Mouse (Mus musculus) gastrocnemius, postnatal 36 days (tissue): ENCODE data around the gene Ldhal6b. TPM values are rescaled to one million over a fixed set of nuclear protein-coding genes. Genes with fewer than 3 reads are reported as not detected.

Experiments used
- DNase-seq, 2 experiments: peaks; one replicate each; pipeline ENCODE4 v3.0.0; 2022
- intact Hi-C: fragments of 180-260 bp; cut with DNase I; formaldehyde crosslinking; loops from one replicate; pipeline ENCODE4 v1.15.1; 2025
- microRNA-seq, 2 experiments: library from miRNA; unstranded; fragments of <30 nt; microRNA quantifications; one replicate each; pipeline ENCODE4 v1.2.0; 2021
- total RNA-seq, 2 experiments: library from RNA; stranded (reverse); gene quantifications; 2 replicates each; pipeline ENCODE4 v1.2.3; 2021

The Ldhal6b gene
- total RNA-seq, 2 experiments from 2014 or later, result 0.47 to 0.82 TPM

DNA sequence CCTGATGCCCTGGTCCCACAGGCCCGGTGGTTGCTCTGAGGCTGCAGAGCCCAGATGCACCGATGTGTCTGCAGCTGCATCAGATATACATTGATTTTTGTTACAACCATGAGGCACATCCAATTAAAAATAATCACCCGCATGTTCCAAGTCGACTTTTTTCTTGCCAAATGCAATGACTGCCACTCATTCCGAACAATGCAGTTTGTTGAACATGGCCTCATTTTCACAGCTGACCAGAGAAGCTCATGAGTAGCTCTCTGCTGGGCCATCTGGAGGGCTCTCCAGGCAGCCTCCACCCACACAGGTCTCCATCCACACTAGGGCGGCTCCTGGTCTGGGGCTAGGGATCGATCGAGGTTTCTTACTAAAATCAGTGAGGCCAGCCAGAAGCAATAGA is 45.6 kb downstream of the Ldhal6b start:
- DNase-seq, result no peak
- intact Hi-C loops, result no loop called here

DNA sequence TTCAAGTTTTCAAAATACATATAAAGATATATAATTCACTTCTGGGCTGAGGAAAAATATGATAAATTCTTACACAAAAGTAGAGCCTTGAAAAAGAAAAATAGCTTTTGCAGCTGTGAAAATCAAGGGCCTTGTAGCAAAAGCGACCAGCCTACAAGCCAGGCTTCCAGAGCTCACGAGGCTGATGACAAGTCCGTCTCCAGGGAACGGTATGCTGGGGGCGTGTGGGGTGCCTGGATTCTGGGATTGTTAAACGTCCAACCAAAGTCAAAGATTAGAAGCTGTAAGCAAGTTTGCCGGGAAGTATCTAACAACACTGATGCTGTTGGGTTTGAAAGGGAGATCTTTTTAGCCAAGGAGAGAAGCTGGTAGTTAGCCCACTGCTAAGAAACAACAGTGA is 47.0 kb downstream of the Ldhal6b start:
- DNase-seq, result no peak
- intact Hi-C loops, result no loop called here

DNA sequence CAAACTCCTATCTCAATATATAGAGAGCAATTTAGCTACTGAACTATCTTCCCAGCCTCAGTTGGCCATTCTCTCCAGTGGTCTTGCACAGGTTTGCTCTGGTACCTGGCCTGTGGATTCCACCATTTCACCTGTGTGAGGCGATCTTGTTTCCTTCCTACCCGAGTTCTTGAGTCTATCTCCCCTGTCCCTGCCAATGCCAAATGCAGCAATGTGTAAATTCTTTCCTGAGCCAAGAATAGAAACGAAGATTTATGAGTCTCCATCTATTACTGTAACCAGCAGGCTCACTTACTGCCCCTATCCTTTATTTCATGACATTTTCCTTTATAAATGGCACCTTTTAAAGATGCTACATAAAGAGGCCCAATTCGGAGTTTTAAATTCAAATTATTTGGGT is 47.5 kb downstream of the Ldhal6b start:
- intact Hi-C loops, result no loop called here
- no peak for DNase-seq

Small RNA genes within 50 kb of the gene (microRNA-seq; reads per million reads assigned to microRNA genes)
- 0 reads per million in 2 experiments for gene Gm22475

Other genes starting within 250 kb of the Ldhal6b start
- gene Tmem242, start 21.5 kb upstream of the Ldhal6b start, total RNA-seq, result 100 to 1,000 TPM; 131 to 146 TPM
- 1 to 10 TPM; 2.4 to 3.1 TPM for gene Zdhhc14, start 73.8 kb upstream of the Ldhal6b start, total RNA-seq